Mouse (Mus musculus): ENCODE data around the gene Fbxl4. TPM values are rescaled to one million over a fixed set of nuclear protein-coding genes. Genes with fewer than 3 reads are reported as not detected.

Fbxl4 gene
- polyA plus RNA-seq, 1 experiment = 11.1 TPM

GRCm38 (mm10) chr4:22482756-22483280 is 125.5 kb downstream of the Fbxl4 start:
- H3K4me3 ChIP-seq (ENCODE audit: insufficient read depth, low read length) = no peak overlapping the region

GRCm38 (mm10) chr4:22483548-22483947 is 126.2 kb downstream of the Fbxl4 start:
- H3K4me1 ChIP-seq (ENCODE audit: control insufficient read depth, insufficient read depth, low read length) = no peaks in the 10 kb centered on the region
- no peak overlapping the region for H3K27ac ChIP-seq (ENCODE audit: insufficient read depth, low read depth, low read length)
- TF ChIP-seq CTCF (IDR thresholded peaks at IDR 0.05; ENCODE audit: low read depth, low read length) (no peak), POLR2A (IDR thresholded peaks at IDR 0.05; ENCODE audit: borderline replicate concordance, low read depth, low read length) (no peak)
- H3K4me3 ChIP-seq (ENCODE audit: insufficient read depth, low read length) = no peak overlapping the region

More at GRCm38 (mm10) chr4:22482756-22483280, 125.5 kb downstream of the Fbxl4 start:
- Histone ChIP-seq H3K4me1 (ENCODE audit: control insufficient read depth, insufficient read depth, low read length) (no peaks in the 10 kb centered on the region), H3K27ac (ENCODE audit: insufficient read depth, low read depth, low read length) (no peak overlapping the region)
- TF ChIP-seq POLR2A (IDR thresholded peaks at IDR 0.05; ENCODE audit: borderline replicate concordance, low read depth, low read length) (no peak), CTCF (IDR thresholded peaks at IDR 0.05; ENCODE audit: low read depth, low read length) (no peak)

Other genes with a start within 250 kb of the Fbxl4 start
- gene Pou3f2, start 130.8 kb downstream of the Fbxl4 start, polyA plus RNA-seq (2012; ENCODE audit: insufficient read depth, insufficient read length, missing spikeins) = not detected in 2 replicates

Measured in bone marrow macrophage, adult 2 months (primary cell).